Mouse (Mus musculus) heart, postnatal 0 days (tissue): Measurements from ENCODE around the gene Med24.

Source experiments
- CTCF ChIP-seq: IDR thresholded peaks from 2 replicates; pipeline ENCODE4 v1.5.1; 2016; ENCODE audit warnings: antibody characterized with exemption, control low read depth, low read depth
- EP300 ChIP-seq: IDR thresholded peaks from 2 replicates; pipeline ENCODE4 v1.6.1; 2016; ENCODE audit warnings: antibody characterized with exemption, low read depth

- TF ChIP-seq CTCF (no peak), EP300 (no peak)
Observed at GRCm38 (mm10) chr11:98738428-98738911, 9.2 kb upstream of the Med24 start.
